11 mouse cellular contexts compared by ENCODE assay signal in genomic region chr7:121074801-121075400, GRCm38 (mm10). TPM values are rescaled to one million over a fixed set of nuclear protein-coding genes. Genes with fewer than 3 reads are reported as not detected.
DNase-seq lines count a peak whose midpoint lies in the region; ATAC-seq and TF ChIP-seq lines count a peak whose summit lies in the region.
"Had no signal": no experiment of that assay in that cellular context is flagged by ENCODE, and none has a peak within 500 bp of the region (broad histone marks: within the 10 kb centered on the region; RNA-seq: fewer than 3 reads in every experiment).

No protein-coding gene starts in this region.

- no peak overlapping the region for H3K4me2 ChIP-seq in liver, embryonic 12.5 days
- no peak overlapping the region for H3K4me2 ChIP-seq in heart, embryonic 11.5 days
- H3K4me2 ChIP-seq in liver, postnatal 0 days (ENCODE audit: low read depth, low read length), result peak overlapping the region; percentile 56
- no peak overlapping the region for H3K4me2 ChIP-seq in stomach, embryonic 15.5 days
- H3K4me2 ChIP-seq: neural tube, embryonic 13.5 days had no signal

- 77% methylated on average over 6 of the region's 6 CpGs for WGBS in liver, embryonic 12.5 days (ENCODE audit: insufficient replicate concordance)
- WGBS in heart, embryonic 11.5 days (ENCODE audit: insufficient replicate concordance), result 58% methylated on average over 6 of the region's 6 CpGs
- 69% methylated on average over 6 of the region's 6 CpGs for WGBS in liver, postnatal 0 days (ENCODE audit: insufficient replicate concordance)
- 77% methylated on average over 6 of the region's 6 CpGs for WGBS in stomach, embryonic 15.5 days

- H3K4me3 ChIP-seq in liver, embryonic 12.5 days, result no peak overlapping the region
- H3K4me3 ChIP-seq in heart, embryonic 11.5 days (ENCODE audit: low read depth, low read length), result no peak overlapping the region
- peak overlapping the region; percentile 28 for H3K4me3 ChIP-seq in liver, postnatal 0 days (ENCODE audit: low read depth, low read length)
- no peak overlapping the region for H3K4me3 ChIP-seq in stomach, embryonic 15.5 days (replicated peaks)
- H3K4me3 ChIP-seq: forebrain, embryonic 10.5 days; neural tube, embryonic 13.5 days had no signal

- H3K27ac ChIP-seq in liver, embryonic 12.5 days, result 0 out of 2 replicates have a peak overlapping the region, but pooled peaks have one; percentile 12
- H3K27ac ChIP-seq in heart, embryonic 11.5 days (ENCODE audit: low read depth, low read length), result peak overlapping the region; percentile 64
- peak overlapping the region; percentile 73 for H3K27ac ChIP-seq in liver, postnatal 0 days (ENCODE audit: low read depth)
- peak overlapping the region; percentile 52; the same call in 1 of the 2 replicates for H3K27ac ChIP-seq in stomach, embryonic 15.5 days
- H3K27ac ChIP-seq: forebrain, embryonic 10.5 days; neural tube, embryonic 13.5 days had no signal

- no peaks in the 10 kb centered on the region for H3K4me1 ChIP-seq in liver, embryonic 12.5 days
- peaks cover 15% of the 10 kb centered on the region for H3K4me1 ChIP-seq in heart, embryonic 11.5 days (ENCODE audit: control insufficient read depth, insufficient read depth, low read length)
- H3K4me1 ChIP-seq in liver, postnatal 0 days (ENCODE audit: insufficient read depth), result no peaks in the 10 kb centered on the region
- H3K4me1 ChIP-seq in stomach, embryonic 15.5 days, result no peaks in the 10 kb centered on the region

- no peaks in the 10 kb centered on the region for H3K27me3 ChIP-seq in liver, embryonic 12.5 days (replicated peaks)
- H3K27me3 ChIP-seq in heart, embryonic 11.5 days (ENCODE audit: control insufficient read depth, insufficient read depth, low read length), result no peaks in the 10 kb centered on the region
- no peaks in the 10 kb centered on the region for H3K27me3 ChIP-seq in liver, postnatal 0 days (ENCODE audit: insufficient read depth, low read length)
- no peaks in the 10 kb centered on the region for H3K27me3 ChIP-seq in stomach, embryonic 15.5 days (replicated peaks)
- H3K27me3 ChIP-seq: neural tube, embryonic 13.5 days had no signal

- H3K9me3 ChIP-seq in liver, embryonic 12.5 days (replicated peaks), result no peaks in the 10 kb centered on the region
- no peaks in the 10 kb centered on the region for H3K9me3 ChIP-seq in heart, embryonic 11.5 days (replicated peaks; ENCODE audit: control insufficient read depth, low read length)
- H3K9me3 ChIP-seq in liver, postnatal 0 days (ENCODE audit: low read length), result no peaks in the 10 kb centered on the region
- no peaks in the 10 kb centered on the region for H3K9me3 ChIP-seq in stomach, embryonic 15.5 days
- H3K9me3 ChIP-seq: forebrain, embryonic 10.5 days; neural tube, embryonic 13.5 days had no signal

- DNase-seq in liver, result no peak
- no peak for DNase-seq in liver, postnatal 0 days
- DNase-seq in embryo, embryonic 9.5 days (ENCODE audit: extremely low spot score), result no peak
- no peak for DNase-seq in c-Kit-positive CD71-positive TER-119-positive erythroid progenitor cells, embryonic 14.5 days (ENCODE audit: low spot score)
- DNase-seq: adrenal gland, adult 8-10 months; thymus, postnatal 4 days had no signal

- H3K9ac ChIP-seq in liver, embryonic 12.5 days, result no peak overlapping the region
- no peak overlapping the region for H3K9ac ChIP-seq in heart, embryonic 11.5 days (ENCODE audit: low read depth, low read length)
- 0 out of 2 replicates have a peak overlapping the region, but pooled peaks have one; percentile 26 for H3K9ac ChIP-seq in liver, postnatal 0 days (replicated peaks)
- no peak overlapping the region for H3K9ac ChIP-seq in stomach, embryonic 15.5 days
- H3K9ac ChIP-seq: neural tube, embryonic 13.5 days had no signal

- no peak for TF ChIP-seq CTCF in liver, postnatal 0 days (IDR thresholded peaks at IDR 0.05; ENCODE audit: low read depth)

- no peak for TF ChIP-seq EP300 in liver, postnatal 0 days (IDR thresholded peaks at IDR 0.05; ENCODE audit: low read depth)

- ATAC-seq in liver, embryonic 12.5 days, result no peak
- ATAC-seq in heart, embryonic 11.5 days (replicated peaks; ENCODE audit: insufficient number of reproducible peaks, low FRiP score, low TSS enrichment), result no peak
- peak; percentile 26; the same call in 1 of the 2 replicates for ATAC-seq in liver, postnatal 0 days
- no peak for ATAC-seq in stomach, embryonic 15.5 days (ENCODE audit: insufficient read depth, low FRiP score, low read depth)

- H3K36me3 ChIP-seq in liver, embryonic 12.5 days, result peaks cover 54% of the 10 kb centered on the region
- H3K36me3 ChIP-seq in heart, embryonic 11.5 days (ENCODE audit: control insufficient read depth, insufficient read depth, low read length), result peaks cover 12% of the 10 kb centered on the region
- H3K36me3 ChIP-seq in liver, postnatal 0 days (replicated peaks; ENCODE audit: insufficient read depth, low read length), result peaks cover 23% of the 10 kb centered on the region
- peaks cover 24% of the 10 kb centered on the region for H3K36me3 ChIP-seq in stomach, embryonic 15.5 days

RNA-seq across cellular contexts. Expression of gene Igsf6, which starts 0.5 kb away (rescaled TPM):
- 6.6 and 7.6 TPM in 2 replicates for polyA plus RNA-seq in liver, embryonic 12.5 days (2016; fragmentation: Nextera tagmentation; extraction: Ambion mirVana)
- polyA plus RNA-seq in heart, embryonic 11.5 days (2014; fragmentation: Nextera tagmentation; extraction: Ambion mirVana), result 0.87 TPM in 2 replicates
- polyA plus RNA-seq in liver, postnatal 0 days (2015; fragmentation: Nextera tagmentation; extraction: Ambion mirVana), result 12.4 and 14.6 TPM in 2 replicates
- polyA plus RNA-seq in stomach, embryonic 15.5 days (2015; fragmentation: Nextera tagmentation; extraction: Ambion mirVana), result 4.4 and 5.4 TPM in 2 replicates

RNA-seq across cellular contexts. Expression of gene Otoa, which starts 6.5 kb away (rescaled TPM):
- polyA plus RNA-seq in liver, embryonic 12.5 days (2016; fragmentation: Nextera tagmentation; extraction: Ambion mirVana), result 0.06 TPM in 1 of 2 replicates, not detected in the other
- polyA plus RNA-seq in heart, embryonic 11.5 days (2014; fragmentation: Nextera tagmentation; extraction: Ambion mirVana), result not detected in 2 replicates
- polyA plus RNA-seq in liver, postnatal 0 days (2015; fragmentation: Nextera tagmentation; extraction: Ambion mirVana), result 0.04 TPM in 1 of 2 replicates, not detected in the other
- 0.09 and 0.23 TPM in 2 replicates for polyA plus RNA-seq in stomach, embryonic 15.5 days (2015; fragmentation: Nextera tagmentation; extraction: Ambion mirVana)

RNA-seq across cellular contexts. Expression of gene Mettl9, which starts 40.7 kb away (rescaled TPM):
- polyA plus RNA-seq in liver, embryonic 12.5 days (2016; fragmentation: Nextera tagmentation; extraction: Ambion mirVana), result 71.8 and 73.5 TPM in 2 replicates
- 117 and 124 TPM in 2 replicates for polyA plus RNA-seq in heart, embryonic 11.5 days (2014; fragmentation: Nextera tagmentation; extraction: Ambion mirVana)
- polyA plus RNA-seq in liver, postnatal 0 days (2015; fragmentation: Nextera tagmentation; extraction: Ambion mirVana), result 34.9 and 36.4 TPM in 2 replicates
- polyA plus RNA-seq in stomach, embryonic 15.5 days (2015; fragmentation: Nextera tagmentation; extraction: Ambion mirVana), result 139 and 149 TPM in 2 replicates

Comparison
In these comparisons a context has a peak if more than half of its experiments do, and no peak if none do; other contexts are left out.
1. H3K27ac ChIP-seq: peak in every context shown above with its lines; median percentile 73 in liver, postnatal 0 days; 64 in heart, embryonic 11.5 days; 52 in stomach, embryonic 15.5 days; 12 in liver, embryonic 12.5 days.